Mouse (Mus musculus) heart, postnatal 0 days (tissue): ENCODE measurements around the gene Coro1a.

ENCODE experiments used
- CTCF ChIP-seq: IDR thresholded peaks from 2 replicates; pipeline ENCODE4 v1.5.1; 2016; ENCODE audit warnings: antibody characterized with exemption, control low read depth, low read depth
- EP300 ChIP-seq: IDR thresholded peaks from 2 replicates; pipeline ENCODE4 v1.6.1; 2016; ENCODE audit warnings: antibody characterized with exemption, low read depth

DNA sequence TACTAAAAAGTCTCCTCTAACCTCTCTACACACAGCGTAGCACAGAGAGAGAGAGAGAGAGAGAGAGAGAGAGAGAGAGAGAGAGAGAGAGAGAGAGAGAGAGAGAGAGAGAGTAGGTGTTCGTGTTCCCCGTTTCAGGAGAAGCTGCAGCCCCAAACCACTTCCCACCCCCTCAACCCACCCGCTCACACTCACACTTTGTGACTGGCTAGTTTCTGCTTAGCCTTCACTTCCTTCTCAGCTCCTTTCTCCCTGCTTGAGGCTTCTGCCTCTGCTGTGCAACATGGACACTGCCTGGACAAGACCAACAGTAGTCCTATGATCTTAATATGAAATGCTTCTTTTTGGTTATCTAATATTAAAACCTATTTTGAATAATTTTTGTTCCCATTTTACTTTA is 2.7 kb upstream of the Coro1a start:
- TF ChIP-seq CTCF, result no peak
- TF ChIP-seq EP300, result no peak
